ENCODE assay signal across 8 mouse cellular contexts in the genomic region with DNA sequence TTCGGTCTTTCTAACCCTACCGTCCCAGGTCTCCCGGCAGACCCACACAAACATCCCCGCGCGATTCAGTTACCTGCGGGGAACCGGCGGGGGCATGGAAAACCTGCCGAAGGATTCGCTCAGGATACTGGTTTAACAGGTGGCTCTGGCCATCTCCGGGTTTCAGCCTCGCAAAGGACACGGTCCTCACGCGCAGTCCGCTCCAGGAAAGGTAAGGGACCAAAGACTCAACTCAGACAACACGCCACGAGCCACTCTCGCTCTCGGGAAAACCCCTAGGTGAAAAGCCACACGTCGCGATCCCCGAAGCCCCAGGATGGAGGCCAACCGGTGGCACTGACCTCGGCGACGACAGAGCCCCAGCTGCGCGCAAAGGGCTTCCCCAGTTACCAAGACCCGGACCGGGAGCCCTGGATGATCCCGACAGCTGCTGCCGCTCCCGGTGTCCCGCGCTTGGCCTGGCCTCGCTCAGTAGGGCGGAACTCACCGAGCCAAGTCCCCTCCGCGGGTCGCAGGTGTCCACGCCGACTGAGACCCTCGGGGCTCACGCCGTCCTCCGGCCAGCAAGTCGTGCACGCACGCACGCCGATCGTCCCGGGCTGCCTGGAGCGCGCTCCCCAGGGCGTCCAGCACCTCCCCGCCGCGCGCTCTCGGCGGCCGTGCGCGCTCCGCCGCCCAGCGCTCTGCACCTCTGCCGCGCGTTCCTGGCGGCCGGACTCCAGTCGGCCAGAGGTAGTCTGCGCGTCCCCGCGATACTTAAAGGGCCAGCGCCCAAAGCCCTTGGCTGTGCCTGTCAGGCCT. TPM values are rescaled to one million over a fixed set of nuclear protein-coding genes. Genes with fewer than 3 reads are reported as not detected.
DNase-seq lines count a peak whose midpoint lies in the region; ATAC-seq and TF ChIP-seq lines count a peak whose summit lies in the region.

A gene (minus strand): TSS at position 657 of the 801 bp plus-strand sequence.

- peak; percentile 89 for DNase-seq in brain, embryonic 14.5 days (ENCODE audit: low read depth)
- peak; percentile 78 to 81 for DNase-seq in heart, adult 9 months (ENCODE audit: low spot score in 2 of 2)
- peak; percentile 87 for DNase-seq in kidney, adult 2 months
- DNase-seq in spleen, adult 2 months (ENCODE audit: low read depth in 1 of 2, low spot score in 2 of 2) = peak in 1 of 2 experiments; percentile 4
- DNase-seq in MN1 (ENCODE audit: low spot score) = no peak

- under 1% methylated on average over 82 of the region's 83 CpGs for WGBS in embryonic facial prominence, embryonic 12.5 days
- WGBS in kidney, adult 2 months = 1% methylated on average over 83 of the region's 83 CpGs
- whole genome bisulfite sequencing in limb, embryonic 12.5 days = under 1% methylated on average over 83 of the region's 83 CpGs
- under 1% methylated on average over 81 of the region's 83 CpGs for WGBS in midbrain, embryonic 12.5 days
- WGBS in spleen, adult 2 months = 3% methylated on average over 83 of the region's 83 CpGs

- no peak for TF ChIP-seq CTCF in brain, embryonic 14.5 days (IDR thresholded peaks at IDR 0.05; ENCODE audit: borderline replicate concordance, extremely low read depth, insufficient read depth, insufficient read length)
- TF ChIP-seq CTCF in kidney, adult 2 months (conservative IDR thresholded peaks at IDR 0.05; ENCODE audit: insufficient read depth, insufficient read length, low read depth, low read length) = no peak
- TF ChIP-seq CTCF in spleen, adult 2 months (IDR thresholded peaks at IDR 0.05; ENCODE audit: extremely low read depth, insufficient read depth, insufficient read length, insufficient replicate concordance) = no peak

- H3K36me3 ChIP-seq in embryonic facial prominence, embryonic 12.5 days = no peaks in the 10 kb centered on the region
- no peaks in the 10 kb centered on the region for H3K36me3 ChIP-seq in kidney, adult 2 months (ENCODE audit: control insufficient read depth, insufficient read depth, low read length)
- H3K36me3 ChIP-seq in limb, embryonic 12.5 days = no peaks in the 10 kb centered on the region
- H3K36me3 ChIP-seq in midbrain, embryonic 12.5 days = no peaks in the 10 kb centered on the region
- no peaks in the 10 kb centered on the region for H3K36me3 ChIP-seq in spleen, adult 2 months (ENCODE audit: control insufficient read depth, insufficient read depth, low read length)

- peak within 1 kb of the TSS; percentile 71 for H3K4me3 ChIP-seq in embryonic facial prominence, embryonic 12.5 days
- H3K4me3 ChIP-seq in kidney, adult 2 months (ENCODE audit: insufficient read depth, low read depth, low read length) = peak within 1 kb of the TSS; percentile 78
- peak within 1 kb of the TSS; percentile 65 for H3K4me3 ChIP-seq in limb, embryonic 12.5 days (replicated peaks)
- H3K4me3 ChIP-seq in midbrain, embryonic 12.5 days = peak within 1 kb of the TSS; percentile 75
- peak within 1 kb of the TSS; percentile 41; the same call in 1 of the 2 replicates for H3K4me3 ChIP-seq in spleen, adult 2 months (ENCODE audit: extremely low read depth, insufficient read depth, insufficient read length)

- TF ChIP-seq POLR2A in brain, embryonic 14.5 days (IDR thresholded peaks at IDR 0.05; ENCODE audit: borderline replicate concordance, extremely low read depth, insufficient read depth, insufficient read length, poor library complexity, severe bottlenecking) = 0 out of 2 replicates have a peak, but pooled peaks have one; percentile 12
- no peak for TF ChIP-seq POLR2A in kidney, adult 2 months (IDR thresholded peaks at IDR 0.05; ENCODE audit: low read depth, low read length)
- no peak for TF ChIP-seq POLR2A in spleen, adult 2 months (IDR thresholded peaks at IDR 0.05; ENCODE audit: low read depth, low read length)

- peaks cover 24% of the 10 kb centered on the region for H3K27me3 ChIP-seq in embryonic facial prominence, embryonic 12.5 days
- no peaks in the 10 kb centered on the region for H3K27me3 ChIP-seq in kidney, adult 2 months (replicated peaks; ENCODE audit: control insufficient read depth, insufficient read depth, low read length)
- peaks cover 25% of the 10 kb centered on the region for H3K27me3 ChIP-seq in limb, embryonic 12.5 days
- H3K27me3 ChIP-seq in midbrain, embryonic 12.5 days = peaks cover 42% of the 10 kb centered on the region
- H3K27me3 ChIP-seq in spleen, adult 2 months (ENCODE audit: control insufficient read depth, insufficient read depth, low read length) = peaks cover 9% of the 10 kb centered on the region; the same call in 1 of the 2 replicates

- H3K9me3 ChIP-seq in embryonic facial prominence, embryonic 12.5 days = no peaks in the 10 kb centered on the region
- no peaks in the 10 kb centered on the region for H3K9me3 ChIP-seq in limb, embryonic 12.5 days
- no peaks in the 10 kb centered on the region for H3K9me3 ChIP-seq in midbrain, embryonic 12.5 days

- H3K27ac ChIP-seq in embryonic facial prominence, embryonic 12.5 days = no peak within 1 kb of the TSS
- H3K27ac ChIP-seq in kidney, adult 2 months (ENCODE audit: insufficient read depth, low read depth, low read length) = 0 out of 2 replicates have a peak within 1 kb of the TSS, but pooled peaks have one; percentile 12
- H3K27ac ChIP-seq in limb, embryonic 12.5 days = no peak within 1 kb of the TSS
- H3K27ac ChIP-seq in midbrain, embryonic 12.5 days (replicated peaks) = no peak within 1 kb of the TSS
- H3K27ac ChIP-seq in spleen, adult 2 months (ENCODE audit: insufficient read depth, low read length) = peak within 1 kb of the TSS; percentile 23; the same call in 1 of the 2 replicates

- peak within 1 kb of the TSS; percentile 54 for H3K9ac ChIP-seq in embryonic facial prominence, embryonic 12.5 days
- H3K9ac ChIP-seq in limb, embryonic 12.5 days (replicated peaks) = peak within 1 kb of the TSS; percentile 53
- peak within 1 kb of the TSS; percentile 61 for H3K9ac ChIP-seq in midbrain, embryonic 12.5 days (replicated peaks)

- H3K4me1 ChIP-seq in embryonic facial prominence, embryonic 12.5 days = no peaks in the 10 kb centered on the region
- H3K4me1 ChIP-seq in kidney, adult 2 months (ENCODE audit: control insufficient read depth, insufficient read depth, low read length) = no peaks in the 10 kb centered on the region
- H3K4me1 ChIP-seq in limb, embryonic 12.5 days (replicated peaks) = no peaks in the 10 kb centered on the region
- 0 out of 2 replicates have a peak, but pooled peaks cover 3% of the 10 kb centered on the region for H3K4me1 ChIP-seq in midbrain, embryonic 12.5 days
- peaks cover 3% of the 10 kb centered on the region; the same call in 1 of the 2 replicates for H3K4me1 ChIP-seq in spleen, adult 2 months (ENCODE audit: control insufficient read depth, insufficient read depth, insufficient read length)

- peak within 1 kb of the TSS; percentile 90 for H3K4me2 ChIP-seq in embryonic facial prominence, embryonic 12.5 days (replicated peaks)
- peak within 1 kb of the TSS; percentile 85 for H3K4me2 ChIP-seq in limb, embryonic 12.5 days
- H3K4me2 ChIP-seq in midbrain, embryonic 12.5 days (replicated peaks) = peak within 1 kb of the TSS; percentile 90

- ATAC-seq in embryonic facial prominence, embryonic 12.5 days (ENCODE audit: insufficient number of reproducible peaks, insufficient read depth, low FRiP score, low TSS enrichment) = peak; percentile 88
- peak; percentile 76 for ATAC-seq in limb, embryonic 12.5 days (ENCODE audit: insufficient number of reproducible peaks, insufficient read depth, low FRiP score, low TSS enrichment, low read depth)
- peak; percentile 94 for ATAC-seq in midbrain, embryonic 12.5 days (ENCODE audit: low FRiP score, low read depth)

RNA-seq across cellular contexts. Expression of the gene that starts here (rescaled TPM):
- polyA plus RNA-seq in brain, embryonic 14.5 days (2012; rRNA removed) = 2.4 and 3.1 TPM in 2 replicates
- polyA plus RNA-seq in embryonic facial prominence, embryonic 12.5 days (2016; fragmentation: Nextera tagmentation; extraction: Ambion mirVana) = 5.5 and 7.7 TPM in 2 replicates
- 7.8 and 7.9 TPM in 2 replicates for polyA plus RNA-seq in kidney, adult 2 months (2012; rRNA removed)
- 6.4 and 6.8 TPM in 2 replicates for polyA plus RNA-seq in limb, embryonic 12.5 days (2016; fragmentation: Nextera tagmentation; extraction: Ambion mirVana)
- 3.5 and 4.0 TPM in 2 replicates for polyA plus RNA-seq in midbrain, embryonic 12.5 days (2016; fragmentation: Nextera tagmentation; extraction: Ambion mirVana)
- 9.7 and 10.6 TPM in 2 replicates for polyA plus RNA-seq in spleen, adult 2 months (2012; rRNA removed)

Comparison
In these comparisons a context has a peak if more than half of its experiments do, and no peak if none do; other contexts are left out.
1. H3K27ac ChIP-seq: peak in kidney, adult 2 months (single experiment) and spleen, adult 2 months (single experiment); none in embryonic facial prominence, embryonic 12.5 days (single experiment), limb, embryonic 12.5 days (single experiment) and midbrain, embryonic 12.5 days (single experiment).
2. Peak in every context shown above with its lines, with median percentiles within 50 percentile points of each other: ATAC-seq, H3K4me2 ChIP-seq, H3K4me3 ChIP-seq and H3K9ac ChIP-seq.